Mouse (Mus musculus): ENCODE measurements at regions not wholly inside any gene's neighbourhood (a gene's known extent, or its start where the extent isn't known, plus 50 kb on each side); places are given as distances from the start of the nearest gene placed in this dataset.

GRCm38 (mm10) chr2:158909086-158909485 is 114.5 kb downstream of the Dhx35 start:
- DNase-seq (ENCODE audit: low spot score): no peak

GRCm38 (mm10) chr2:158910325-158910724 is 115.7 kb downstream of the Dhx35 start:
- DNase-seq (ENCODE audit: low spot score): no peak

GRCm38 (mm10) chr2:158911191-158911590 is 116.6 kb downstream of the Dhx35 start:
- DNase-seq (ENCODE audit: low spot score): no peak

GRCm38 (mm10) chr2:158912631-158913258 is 118.1 kb downstream of the Dhx35 start:
- peak; percentile 26 for DNase-seq (ENCODE audit: low spot score)

GRCm38 (mm10) chr2:158917398-158917797 is 122.8 kb downstream of the Dhx35 start:
- no peak for DNase-seq (ENCODE audit: low spot score)

- no peak for DNase-seq (ENCODE audit: low spot score)
These were observed 123.7 kb downstream of the Dhx35 start for GRCm38 (mm10) chr2:158918312-158918711.

GRCm38 (mm10) chr2:158921342-158922255 is 127.0 kb downstream of the Dhx35 start:
- DNase-seq (ENCODE audit: low spot score): no peak

- DNase-seq (ENCODE audit: low spot score): no peak
These were observed 128.2 kb downstream of the Dhx35 start for GRCm38 (mm10) chr2:158922766-158923165.

GRCm38 (mm10) chr2:158929507-158929906 is 134.9 kb downstream of the Dhx35 start:
- DNase-seq (ENCODE audit: low spot score): no peak

- no peak for DNase-seq (ENCODE audit: low spot score)
These were observed 143.4 kb downstream of the Dhx35 start for GRCm38 (mm10) chr2:158937948-158938565.

- DNase-seq (ENCODE audit: low spot score): no peak
These were observed 154.8 kb downstream of the Dhx35 start for GRCm38 (mm10) chr2:158949418-158949817.

- no peak for DNase-seq (ENCODE audit: low spot score)
These were observed 156.5 kb downstream of the Dhx35 start for GRCm38 (mm10) chr2:158951061-158951460.

GRCm38 (mm10) chr2:158956888-158957287 is 162.3 kb downstream of the Dhx35 start:
- no peak for DNase-seq (ENCODE audit: low spot score)

GRCm38 (mm10) chr2:158965003-158965665 is 170.5 kb downstream of the Dhx35 start:
- DNase-seq (ENCODE audit: low spot score): no peak

GRCm38 (mm10) chr2:158972178-158972577 is 177.6 kb downstream of the Dhx35 start:
- DNase-seq (ENCODE audit: low spot score): no peak

GRCm38 (mm10) chr2:158985529-158986148 is 191.0 kb downstream of the Dhx35 start:
- no peak for DNase-seq (ENCODE audit: low spot score)

- no peak for DNase-seq (ENCODE audit: low spot score)
These were observed 208.0 kb downstream of the Dhx35 start for GRCm38 (mm10) chr2:159002481-159003186.

GRCm38 (mm10) chr2:159003187-159003497 is 208.5 kb downstream of the Dhx35 start:
- DNase-seq (ENCODE audit: low spot score): no peak

GRCm38 (mm10) chr2:159004417-159004816 is 209.8 kb downstream of the Dhx35 start:
- DNase-seq (ENCODE audit: low spot score): no peak

- no peak for DNase-seq (ENCODE audit: low spot score)
These were observed 218.1 kb downstream of the Dhx35 start for GRCm38 (mm10) chr2:159012725-159013124.

GRCm38 (mm10) chr2:159014553-159014952 is 219.9 kb downstream of the Dhx35 start:
- no peak for DNase-seq (ENCODE audit: low spot score)

Measured in urinary bladder, adult 2 months (tissue).